Mouse (Mus musculus) right cerebral cortex, adult 2 months (tissue): Measurements from ENCODE around the gene Cryba2.

Source experiments
- DNase-seq, 2 experiments: peaks; one replicate each; pipeline ENCODE4 v3.0.0; 2021 to 2022; ENCODE audit warnings: low spot score in 2 of 2

The Cryba2 gene

DNA sequence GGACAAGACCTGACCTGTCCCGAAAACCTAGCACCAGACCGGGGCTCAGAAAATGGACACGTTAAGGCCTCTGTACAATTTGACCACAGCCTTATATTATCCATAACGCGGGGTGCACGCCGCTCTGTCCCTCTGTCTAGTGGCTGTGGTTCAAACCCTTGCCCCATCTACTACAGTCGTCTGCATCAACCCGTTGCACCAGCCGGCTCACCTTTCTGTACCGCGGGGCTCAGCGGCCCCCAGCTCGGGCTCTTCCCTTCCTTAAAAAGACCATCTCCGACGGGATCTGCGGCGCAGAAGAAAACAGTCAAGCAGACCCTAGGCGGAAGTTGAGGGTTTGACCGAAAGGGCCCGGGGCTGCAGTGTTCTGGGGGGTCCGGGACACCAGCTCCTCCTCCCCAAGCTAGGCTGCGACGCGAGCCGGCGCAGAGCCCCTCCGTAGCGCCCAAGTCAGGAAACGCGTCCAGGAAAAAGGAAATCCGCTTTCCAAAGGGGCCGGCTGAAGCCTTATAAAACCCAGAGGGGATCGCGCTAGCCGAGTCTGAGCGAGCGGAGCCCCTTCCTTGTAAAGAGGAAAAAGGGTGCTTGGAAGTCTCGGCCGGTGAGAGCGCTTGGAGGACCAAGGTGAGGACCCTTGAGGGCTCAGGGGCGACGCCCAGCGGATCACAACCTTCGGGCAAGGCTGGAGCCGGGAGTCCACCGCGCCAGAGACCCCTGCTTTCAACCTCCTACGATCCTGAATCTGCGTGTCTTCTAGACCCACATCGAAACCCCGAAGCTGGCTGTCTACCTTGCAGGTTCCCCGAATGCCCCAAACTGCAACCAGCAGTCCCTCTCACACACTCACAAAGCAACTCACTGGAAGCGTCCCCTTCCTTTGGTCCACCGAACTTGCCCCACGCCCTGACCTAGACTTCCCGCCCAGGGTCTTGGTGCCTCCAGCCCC lies 8.5 kb downstream of the Cryba2 start:
- no peak for DNase-seq

- DNase-seq, result no peak
Observed at GRCm38 (mm10) chr1:74883441-74883840, 9.5 kb downstream of the Cryba2 start.

DNA sequence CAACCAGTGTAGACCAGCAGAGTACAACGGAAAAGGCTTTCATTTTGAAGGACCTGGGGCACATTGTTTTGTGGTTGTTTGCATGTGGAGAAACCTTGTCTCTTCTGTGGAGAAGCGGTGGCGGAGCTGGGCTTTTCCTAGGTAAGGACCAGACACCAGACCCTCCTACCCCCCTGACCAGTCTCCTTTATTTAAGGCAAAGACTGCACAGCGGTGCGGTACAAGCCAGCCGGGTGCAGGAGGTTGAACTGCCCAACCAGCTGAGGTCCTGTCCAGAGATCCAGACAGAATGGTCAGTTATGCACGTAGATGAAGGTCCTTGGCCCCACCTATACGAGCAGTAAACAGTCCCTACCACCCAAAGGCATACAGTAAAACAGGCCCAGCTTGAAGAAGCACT lies 10.1 kb downstream of the Cryba2 start:
- DNase-seq, result no peak

GRCm38 (mm10) chr1:74882055-74882734 lies 10.7 kb downstream of the Cryba2 start:
- DNase-seq, result peak in 1 of 2 experiments; percentile 44

GRCm38 (mm10) chr1:74880785-74881360 lies 12.1 kb downstream of the Cryba2 start:
- peak; percentile 74 to 84 for DNase-seq

DNA sequence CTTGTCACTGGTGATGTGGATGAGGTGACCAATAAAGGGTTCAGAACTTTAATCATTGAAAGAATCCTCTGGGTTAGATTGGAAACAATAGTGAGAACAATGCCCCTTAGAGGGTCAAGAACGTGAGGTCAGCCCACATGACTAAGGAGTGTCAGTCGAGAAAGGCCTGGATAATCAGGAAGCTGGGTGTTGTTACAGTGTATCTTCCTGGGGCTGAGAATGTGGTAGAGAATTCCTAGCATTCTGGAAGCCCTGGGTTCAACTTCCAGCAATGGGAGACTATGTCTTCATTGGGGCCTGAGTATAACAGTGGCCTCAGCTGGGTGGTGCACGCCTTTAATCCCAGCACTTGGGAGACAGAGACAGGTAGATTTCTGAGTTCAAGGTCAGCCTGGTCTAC lies 15.7 kb downstream of the Cryba2 start:
- no peak for DNase-seq

GRCm38 (mm10) chr1:74872218-74872617 lies 20.7 kb downstream of the Cryba2 start:
- DNase-seq, result no peak

- DNase-seq, result no peak
Observed at GRCm38 (mm10) chr1:74861783-74862182, 31.2 kb downstream of the Cryba2 start.

DNA sequence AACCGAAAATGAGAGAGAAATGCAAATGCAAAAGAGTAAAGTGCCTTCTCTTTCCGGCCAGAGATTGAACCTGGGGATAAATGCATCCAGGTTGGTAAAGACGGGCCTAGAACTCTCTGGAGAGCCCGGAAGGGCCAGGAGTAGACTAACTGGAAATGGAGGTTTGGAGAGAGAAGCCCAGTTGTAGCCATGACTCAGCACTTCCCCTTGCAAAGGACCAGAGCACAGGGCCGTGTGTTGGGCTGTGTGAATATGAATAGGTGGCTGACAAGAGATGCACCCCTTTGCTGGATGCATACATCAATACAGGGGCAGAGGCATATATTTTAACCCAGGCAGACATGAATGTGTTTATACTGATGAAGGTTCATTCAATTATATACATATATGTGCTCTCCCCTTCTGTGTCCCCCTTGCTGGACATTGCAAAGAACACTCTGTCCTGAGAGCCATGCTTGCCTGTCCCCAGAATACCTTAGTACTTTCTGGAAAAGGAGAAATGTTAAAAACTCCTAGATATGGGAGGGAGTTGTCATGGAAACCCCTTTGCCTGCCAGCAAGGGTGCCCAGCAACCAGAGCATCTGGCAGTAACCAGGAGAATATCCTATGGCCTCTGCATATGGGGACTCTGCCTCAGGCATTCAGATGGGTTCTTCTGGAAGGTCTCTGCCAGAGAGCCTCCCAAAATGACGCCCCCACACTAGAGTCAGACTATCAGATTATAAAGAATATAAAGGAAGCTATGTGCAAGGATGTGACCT lies 33.5 kb downstream of the Cryba2 start:
- peak; percentile 27 to 48 for DNase-seq

GRCm38 (mm10) chr1:74858805-74859204 lies 34.1 kb downstream of the Cryba2 start:
- DNase-seq, result no peak

GRCm38 (mm10) chr1:74858171-74858719 lies 34.7 kb downstream of the Cryba2 start:
- DNase-seq, result peak; percentile 91 to 93

GRCm38 (mm10) chr1:74857677-74858076 lies 35.3 kb downstream of the Cryba2 start:
- DNase-seq, result peak in 1 of 2 experiments; percentile 33

DNA sequence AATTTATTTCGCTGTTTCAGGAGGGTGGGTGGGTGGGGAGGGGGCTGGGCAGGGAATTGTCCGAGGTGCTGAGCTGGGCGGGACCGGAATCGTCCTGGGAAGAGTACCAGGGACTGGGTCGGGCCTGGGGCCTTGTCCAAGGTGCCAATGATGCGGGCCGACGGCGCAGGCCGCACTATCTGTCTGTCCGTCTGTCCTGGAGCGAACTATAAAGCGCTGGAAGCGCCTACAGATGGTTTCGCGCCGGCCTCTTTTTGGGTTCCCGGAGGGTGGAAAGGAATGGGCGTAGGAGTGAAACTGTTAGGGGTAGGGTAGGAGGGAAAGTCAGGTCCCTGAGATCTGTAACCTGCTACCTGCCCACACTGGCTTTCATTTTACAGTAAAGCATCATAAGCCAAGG lies 35.7 kb downstream of the Cryba2 start:
- DNase-seq, result peak; percentile 40 to 47

GRCm38 (mm10) chr1:74856791-74857190 lies 36.2 kb downstream of the Cryba2 start:
- no peak for DNase-seq

- no peak for DNase-seq
Observed at GRCm38 (mm10) chr1:74856439-74856720, 36.6 kb downstream of the Cryba2 start.

GRCm38 (mm10) chr1:74855651-74856438 lies 37.1 kb downstream of the Cryba2 start:
- DNase-seq, result no peak

DNA sequence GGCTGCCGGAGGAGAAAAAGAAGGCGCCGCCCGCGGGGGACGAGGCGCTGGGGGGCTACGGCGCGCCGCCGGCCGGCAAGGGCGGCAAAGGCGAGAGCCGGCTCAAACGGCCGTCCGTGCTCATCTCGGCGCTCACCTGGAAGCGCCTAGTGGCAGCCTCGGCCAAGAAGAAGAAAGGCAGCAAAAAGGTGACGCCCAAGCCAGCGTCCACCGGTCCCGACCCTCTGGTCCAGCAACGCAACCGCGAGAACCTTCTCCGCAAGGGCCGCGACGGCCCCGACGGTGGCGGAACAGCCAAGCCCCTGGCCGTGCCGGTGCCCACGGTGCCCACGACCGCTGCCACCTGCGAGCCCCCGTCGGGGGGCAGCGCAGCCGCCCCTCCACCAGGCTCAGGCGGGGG lies 37.8 kb downstream of the Cryba2 start:
- DNase-seq, result no peak

- DNase-seq, result peak; percentile 93 to 96
Observed at GRCm38 (mm10) chr1:74854306-74855056, 38.5 kb downstream of the Cryba2 start, which contains the start of gene Cdk5r2. Gene Cdk5r2, plus strand, starts transcription at chr1:74854934.

- DNase-seq, result peak; percentile 50 to 61
Observed at GRCm38 (mm10) chr1:74851001-74851775, 41.8 kb downstream of the Cryba2 start.
